Mouse (Mus musculus) forelimb bud, embryonic 11.5 days (tissue): ENCODE measurements around the gene Pgs1.

Experiments
- DNase-seq: peaks from one replicate; pipeline ENCODE4 v3.0.0-alpha.2; 2012; ENCODE audit warnings: low read depth, low spot score

Pgs1 gene

GRCm38 (mm10) chr11:117986126-117987031 lies at the start of gene Pgs1:
Pgs1 (plus strand) TSS chr11:117986292.
- peak; percentile 92 for DNase-seq

- no peak for DNase-seq
Measured at GRCm38 (mm10) chr11:117939004-117939730, 46.9 kb upstream of the Pgs1 start.

GRCm38 (mm10) chr11:117939741-117940285 lies 46.3 kb upstream of the Pgs1 start:
- DNase-seq = peak; percentile 71

GRCm38 (mm10) chr11:117940881-117941280 lies 45.2 kb upstream of the Pgs1 start:
- DNase-seq = no peak

GRCm38 (mm10) chr11:117941325-117941834 lies 44.7 kb upstream of the Pgs1 start:
- no peak for DNase-seq

GRCm38 (mm10) chr11:117941848-117942247 lies 44.2 kb upstream of the Pgs1 start:
- DNase-seq = no peak

GRCm38 (mm10) chr11:117946195-117946979 lies 39.7 kb upstream of the Pgs1 start:
- DNase-seq = no peak

- no peak for DNase-seq
Measured at GRCm38 (mm10) chr11:117946996-117947419, 39.1 kb upstream of the Pgs1 start.

GRCm38 (mm10) chr11:117949392-117950091 lies 36.5 kb upstream of the Pgs1 start:
- peak; percentile 82 for DNase-seq

- no peak for DNase-seq
Measured at GRCm38 (mm10) chr11:117951391-117951790, 34.7 kb upstream of the Pgs1 start.

GRCm38 (mm10) chr11:117952174-117952933 lies 33.7 kb upstream of the Pgs1 start:
- no peak for DNase-seq

- no peak for DNase-seq
Measured at GRCm38 (mm10) chr11:117954094-117954493, 32.0 kb upstream of the Pgs1 start.

GRCm38 (mm10) chr11:117954819-117955218 lies 31.3 kb upstream of the Pgs1 start:
- DNase-seq = no peak

GRCm38 (mm10) chr11:117955621-117956020 lies 30.5 kb upstream of the Pgs1 start:
- no peak for DNase-seq

GRCm38 (mm10) chr11:117958197-117958596 lies 27.9 kb upstream of the Pgs1 start:
- no peak for DNase-seq

GRCm38 (mm10) chr11:117959166-117959565 lies 26.9 kb upstream of the Pgs1 start:
- DNase-seq = no peak

- no peak for DNase-seq
Measured at GRCm38 (mm10) chr11:117959741-117960381, 26.2 kb upstream of the Pgs1 start.

- no peak for DNase-seq
Measured at GRCm38 (mm10) chr11:117960601-117961000, 25.5 kb upstream of the Pgs1 start.
